Mouse (Mus musculus): ENCODE results near the gene Idua. TPM values are rescaled to one million over a fixed set of nuclear protein-coding genes. Genes with fewer than 3 reads are reported as not detected.

The Idua gene
- total RNA-seq, 2 experiments from 2014 or later, result 18.8 to 20.3 TPM

DNA sequence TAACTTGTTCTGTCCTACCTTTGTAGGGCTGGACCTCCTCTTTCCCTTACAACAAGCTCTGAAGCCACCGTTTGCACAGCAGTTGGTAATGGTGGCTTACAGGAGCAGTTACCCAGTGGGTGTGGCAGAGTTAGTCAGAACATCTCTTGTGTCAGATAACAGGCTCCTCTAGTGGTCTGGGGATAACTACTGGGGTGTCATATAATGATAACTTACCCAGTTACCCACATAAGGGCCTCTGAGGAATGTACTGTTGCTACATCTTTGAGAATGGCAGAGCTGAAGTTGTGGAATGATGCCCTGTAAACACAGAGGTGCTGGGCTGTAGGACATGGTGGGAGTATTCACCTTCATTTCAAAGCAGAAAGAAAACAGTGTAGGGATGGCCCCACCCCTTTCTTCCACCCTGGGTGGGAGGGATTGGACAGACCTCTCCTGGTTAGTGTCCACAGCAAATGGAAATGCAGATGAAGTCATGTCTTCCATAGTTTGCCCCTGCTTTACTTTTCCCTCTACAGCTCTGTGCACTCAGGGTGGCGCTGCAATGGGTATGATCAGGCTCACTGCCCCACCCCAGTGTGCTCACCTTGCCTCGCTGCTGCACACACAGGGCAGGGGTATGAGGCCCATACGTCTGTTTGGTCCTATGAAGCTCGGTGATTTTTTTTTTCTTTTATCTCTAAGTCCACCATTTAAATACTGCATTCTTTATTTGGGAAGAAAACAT is 16.8 kb downstream of the Idua start:
- DNase-seq (ENCODE audit: low spot score), result no peak
- intact Hi-C loops (cut with DNase I), result no loop called here

DNA sequence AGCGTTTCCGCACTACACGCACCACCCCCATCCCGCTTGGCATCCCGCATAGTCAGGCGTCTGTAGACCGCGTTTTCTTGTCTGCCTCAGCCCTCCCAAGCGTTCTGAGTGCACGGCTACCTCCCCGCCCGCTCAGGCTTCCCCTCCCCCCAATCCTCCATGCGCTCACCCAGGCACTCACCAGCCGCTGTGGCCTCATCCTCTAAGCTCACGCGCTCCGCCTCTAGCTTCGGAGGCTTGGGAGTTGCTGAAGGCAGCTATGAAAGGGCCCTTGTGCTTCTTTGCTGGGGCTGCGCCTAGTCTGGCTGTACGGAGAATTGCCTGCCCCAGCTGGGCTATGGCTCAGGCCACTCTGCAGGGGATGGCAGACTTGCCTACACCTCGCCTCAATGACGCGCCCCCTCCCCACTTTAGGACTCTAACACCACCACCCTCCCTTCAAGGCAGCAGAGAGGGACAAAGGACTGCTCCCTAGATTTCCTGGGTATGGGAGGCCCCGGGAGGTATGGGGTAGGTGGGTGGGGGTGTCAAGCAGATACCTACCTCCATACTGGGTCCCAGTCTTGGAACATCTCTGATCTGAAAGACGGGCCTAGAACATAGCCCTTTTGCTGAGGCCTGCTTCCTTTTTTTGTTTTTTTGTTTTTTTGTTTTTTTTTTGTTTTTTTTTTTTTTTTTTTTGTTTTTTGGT is 17.6 kb downstream of the Idua start:
- DNase-seq (ENCODE audit: low spot score), result peak; percentile 20
- intact Hi-C loops (cut with DNase I), result no loop called here

DNA sequence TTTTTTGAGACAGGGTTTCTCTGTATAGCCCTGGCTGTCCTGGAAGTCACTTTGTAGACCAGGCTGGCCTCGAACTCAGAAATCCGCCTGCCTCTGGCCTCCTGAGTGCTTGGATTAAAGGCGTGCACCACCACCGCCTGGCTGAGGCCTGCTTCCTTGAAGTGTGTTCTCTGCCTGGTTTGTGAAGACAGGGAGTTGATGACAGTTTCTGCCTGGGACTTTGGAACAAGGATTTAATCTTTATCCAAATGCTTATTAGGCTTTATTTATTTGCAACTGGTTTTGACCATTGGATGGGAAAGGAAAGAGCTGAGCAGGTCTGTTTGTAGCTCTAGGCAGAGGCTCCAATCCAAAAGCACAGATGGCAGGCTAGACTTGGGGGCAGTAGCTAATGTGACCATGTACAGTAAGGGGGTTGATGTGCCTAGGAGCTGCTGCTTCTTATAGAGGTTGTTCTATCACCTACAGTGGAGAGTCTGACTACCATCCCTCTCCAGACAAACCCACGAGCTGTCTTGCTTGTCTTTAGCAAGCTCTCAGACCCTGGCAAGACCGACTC is 18.2 kb downstream of the Idua start:
- no peak for DNase-seq (ENCODE audit: low spot score)
- intact Hi-C loops (cut with DNase I), result no loop called here

DNA sequence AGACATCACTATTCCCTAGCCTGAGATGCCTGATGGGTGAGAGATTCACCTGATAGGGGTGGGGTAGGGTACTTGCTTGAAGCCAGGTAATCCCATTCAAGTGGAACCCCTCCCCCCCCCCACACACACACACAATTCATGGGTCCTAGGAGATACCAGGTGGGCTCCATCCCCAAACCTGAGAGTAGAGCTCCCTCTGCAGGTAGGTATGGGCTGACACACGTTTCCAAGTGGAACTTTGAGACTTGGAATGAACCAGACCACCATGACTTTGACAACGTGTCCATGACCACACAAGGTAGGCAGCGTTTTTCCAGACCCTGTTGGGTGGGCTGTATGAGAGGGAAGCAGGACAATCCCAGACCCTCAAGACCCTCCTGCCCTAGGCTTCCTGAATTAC is 19.8 kb downstream of the Idua start:
- no peak for DNase-seq (ENCODE audit: low spot score)

GRCm38 (mm10) chr5:108680871-108681270 is 20.7 kb downstream of the Idua start:
- intact Hi-C loops (cut with DNase I), result no loop called here
- DNase-seq (ENCODE audit: low spot score), result no peak

More for the DNA sequence above, 19.8 kb downstream of the Idua start:
- intact Hi-C loops (cut with DNase I), result no loop called here

GRCm38 (mm10) chr5:108689091-108689490 is 29.0 kb downstream of the Idua start:
- DNase-seq (ENCODE audit: low spot score), result no peak
- intact Hi-C loops (cut with DNase I), result no loop called here

DNA sequence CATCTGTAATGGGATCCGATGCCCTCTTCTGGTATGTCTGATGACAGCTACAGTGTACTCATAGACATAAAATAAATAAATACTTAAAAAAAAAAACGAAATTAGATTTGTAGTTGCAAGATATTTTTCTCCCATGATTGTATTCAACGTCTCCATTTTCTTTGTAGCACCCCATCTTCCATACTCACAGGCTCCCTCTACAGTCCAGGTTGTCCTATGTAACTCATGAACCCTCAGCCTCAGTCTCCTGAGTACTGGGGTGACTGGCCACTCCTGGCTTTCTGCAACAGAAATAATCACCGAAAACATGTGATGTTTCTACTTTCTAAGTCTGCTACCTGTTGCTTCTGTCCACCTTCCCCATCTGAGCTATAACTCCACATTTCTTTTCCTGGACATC is 31.0 kb downstream of the Idua start:
- intact Hi-C loops (cut with DNase I), result no loop called here
- no peak for DNase-seq (ENCODE audit: low spot score)

- intact Hi-C loops (cut with DNase I), result loop anchor here (2.0 kb wide), 1 partner anchor 23 kb away; the partner anchor contains the start of gene Dgkq
- DNase-seq (ENCODE audit: low spot score), result peak; percentile 20
These were observed 32.1 kb downstream of the Idua start, which contains the start of gene Fgfrl1 for GRCm38 (mm10) chr5:108692271-108692670. Gene Fgfrl1 (plus strand): TSS chr5:108692382.

- peak; percentile 74 for DNase-seq (ENCODE audit: low spot score)
- intact Hi-C loops (cut with DNase I), result loop anchor here (2.0 kb wide), 1 partner anchor 25 kb away; the partner anchor contains the start of gene Dgkq
These were observed 33.7 kb downstream of the Idua start for GRCm38 (mm10) chr5:108693872-108694288.

DNA sequence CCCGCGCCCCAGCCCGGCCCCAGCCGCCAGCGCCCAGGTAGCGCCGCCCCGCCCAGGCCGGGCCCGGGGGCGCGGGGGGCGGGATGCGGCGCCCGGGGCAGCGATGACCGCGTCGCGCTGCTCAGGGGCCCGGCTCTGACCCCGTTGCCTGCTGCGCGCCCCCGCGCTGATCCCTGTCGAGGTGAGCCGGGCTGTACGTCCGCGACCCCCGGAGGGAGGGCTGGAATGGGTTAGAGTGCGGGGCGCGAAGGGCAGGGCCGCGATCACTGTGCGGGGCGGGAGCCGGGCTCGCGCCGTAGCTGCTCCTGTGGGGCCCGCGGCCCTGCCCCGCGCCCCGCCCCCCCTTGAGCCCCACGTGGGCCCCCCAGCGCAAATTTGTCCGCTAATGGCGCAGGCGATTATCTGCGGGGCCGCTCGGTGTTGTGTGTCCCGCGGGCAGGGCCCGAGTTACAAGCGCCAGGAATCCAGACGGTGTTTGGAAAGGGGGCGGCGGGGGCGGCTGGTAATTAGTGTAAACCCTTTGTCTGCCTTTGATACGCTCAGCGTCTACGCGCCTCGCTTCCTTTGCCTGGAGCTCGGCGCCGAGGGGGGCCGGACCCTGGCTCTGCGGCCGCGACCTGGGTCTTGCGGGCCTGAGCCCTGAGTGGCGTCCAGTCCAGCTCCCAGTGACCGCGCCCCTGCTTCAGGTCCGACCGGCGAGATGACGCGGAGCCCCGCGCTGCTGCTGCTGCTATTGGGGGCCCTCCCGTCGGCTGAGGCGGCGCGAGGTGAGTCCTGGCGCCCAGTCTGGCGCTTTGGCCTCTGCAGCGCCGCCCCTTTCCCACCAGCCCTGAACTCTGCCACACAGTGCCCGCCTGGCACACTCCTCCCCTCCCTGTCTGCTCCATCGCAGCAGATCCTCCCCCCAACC is 34.5 kb downstream of the Idua start:
- DNase-seq (ENCODE audit: low spot score), result no peak
- intact Hi-C loops (cut with DNase I), result no loop called here

- intact Hi-C loops (cut with DNase I), result no loop called here
- DNase-seq (ENCODE audit: low spot score), result no peak
These were observed 35.7 kb downstream of the Idua start for GRCm38 (mm10) chr5:108695861-108696260.

GRCm38 (mm10) chr5:108696542-108696941 is 36.4 kb downstream of the Idua start:
- intact Hi-C loops (cut with DNase I), result no loop called here

GRCm38 (mm10) chr5:108697341-108697753 is 37.2 kb downstream of the Idua start:
- DNase-seq (ENCODE audit: low spot score), result no peak
- intact Hi-C loops (cut with DNase I), result no loop called here

More at GRCm38 (mm10) chr5:108696542-108696941, 36.4 kb downstream of the Idua start:
- DNase-seq (ENCODE audit: low spot score), result no peak

GRCm38 (mm10) chr5:108700346-108700745 is 40.2 kb downstream of the Idua start:
- intact Hi-C loops (cut with DNase I), result no loop called here
- DNase-seq (ENCODE audit: low spot score), result no peak

GRCm38 (mm10) chr5:108701341-108702021 is 41.4 kb downstream of the Idua start:
- no peak for DNase-seq (ENCODE audit: low spot score)
- intact Hi-C loops (cut with DNase I), result no loop called here

GRCm38 (mm10) chr5:108703754-108704626 is 43.9 kb downstream of the Idua start:
- DNase-seq (ENCODE audit: low spot score), result no peak
- intact Hi-C loops (cut with DNase I), result no loop called here

DNA sequence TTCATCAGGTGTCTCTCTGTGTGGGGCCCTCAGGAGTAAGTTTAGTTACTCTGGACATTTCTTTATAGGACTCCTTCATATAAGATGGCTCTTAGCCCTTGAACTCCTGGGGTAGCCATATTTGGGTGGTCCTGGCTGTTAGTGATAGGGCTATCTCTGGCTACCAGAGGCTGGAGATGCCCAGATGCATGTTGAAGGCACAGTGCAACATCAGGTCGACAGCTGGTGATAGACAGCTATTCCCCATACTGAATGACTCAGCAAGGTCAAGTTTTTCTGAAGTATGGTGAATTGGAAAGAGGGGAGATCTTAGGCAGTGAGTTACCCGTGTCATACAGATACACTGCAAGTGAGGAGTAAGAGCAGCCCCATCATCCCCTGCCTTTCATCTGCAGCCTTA is 47.6 kb downstream of the Idua start:
- intact Hi-C loops (cut with DNase I), result no loop called here
- DNase-seq (ENCODE audit: low spot score), result no peak

DNA sequence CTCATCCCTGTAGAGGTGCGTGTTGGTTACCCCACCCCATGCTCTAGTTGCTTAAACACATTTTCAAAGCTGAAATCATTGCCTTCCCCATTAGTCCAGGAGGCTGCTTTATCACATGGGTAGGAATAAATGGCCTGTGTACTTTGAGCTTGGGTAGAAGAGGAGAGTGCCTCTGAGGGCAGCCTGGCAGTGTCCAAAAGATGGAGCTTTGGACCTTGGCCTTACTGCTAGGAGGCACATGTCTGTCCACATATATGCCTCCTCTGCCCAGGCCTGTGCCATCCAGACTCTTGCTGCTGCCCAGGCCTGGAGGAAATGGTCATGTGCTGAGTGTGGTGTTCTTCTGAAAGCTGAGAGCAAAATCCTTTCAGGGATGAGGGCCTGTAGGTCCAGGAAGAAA is 48.3 kb downstream of the Idua start:
- DNase-seq (ENCODE audit: low spot score), result no peak
- intact Hi-C loops (cut with DNase I), result no loop called here

Data from heart, postnatal 25 days (tissue).